Mouse (Mus musculus) C2C12 (cell line): ENCODE data around the gene Gm3285.

Source experiments
- CEBPB ChIP-seq: IDR thresholded peaks from one replicate; pipeline ENCODE4 v1.6.1; 2011; ENCODE audit warnings: low read depth, mild to moderate bottlenecking, control low read depth, moderate library complexity
- CTCF ChIP-seq: IDR thresholded peaks from one replicate; pipeline ENCODE4 v1.5.1; 2011; ENCODE audit not compliant: control insufficient read depth, insufficient read depth, insufficient read length
- FOSL1 ChIP-seq: IDR thresholded peaks from one replicate; pipeline ENCODE4 v1.8.0; 2011; ENCODE audit warnings: mild to moderate bottlenecking, low read length; ENCODE audit not compliant: poor library complexity, insufficient read depth, severe bottlenecking
- MAX ChIP-seq: IDR thresholded peaks from one replicate; pipeline ENCODE4 v1.6.1; 2011; ENCODE audit warnings: mild to moderate bottlenecking, control low read depth
- MYOD1 ChIP-seq: IDR thresholded peaks from one replicate; pipeline ENCODE4 v1.6.1; 2011; ENCODE audit warnings: low read depth; ENCODE audit not compliant: control insufficient read depth, insufficient read length
- MYOG ChIP-seq: IDR thresholded peaks from one replicate; pipeline ENCODE4 v1.6.1; 2011; ENCODE audit not compliant: control insufficient read depth, insufficient read length; ENCODE audit errors: extremely low read depth
- USF1 ChIP-seq: IDR thresholded peaks from one replicate; pipeline ENCODE4 v1.6.1; 2011; ENCODE audit warnings: low read depth, mild to moderate bottlenecking, control low read depth, moderate library complexity

- TF ChIP-seq CTCF (no peak), FOSL1 (no peak), USF1 (no peak), MAX (no peak), MYOG (no peak), CEBPB (no peak), MYOD1 (no peak)
Observed at GRCm38 (mm10) chr10:77819203-77819602, 42.6 kb upstream of the Gm3285 start.
